Mouse (Mus musculus) adrenal gland, adult 2 months (tissue): ENCODE measurements around the gene Ly6g5b. TPM values are rescaled to one million over a fixed set of nuclear protein-coding genes. Genes with fewer than 3 reads are reported as not detected.

Source experiments
- DNase-seq: peaks from one replicate; pipeline ENCODE4 v3.0.0; 2021
- polyA plus RNA-seq: library from polyadenylated mRNA; depleted of rRNA; stranded (reverse); fragments of >200 nt; gene quantifications from 2 replicates; pipeline ENCODE4 v1.2.3, GENCODE M21; 2012
- total RNA-seq, 2 experiments: library from RNA; stranded (reverse); gene quantifications; 2 replicates each; pipeline ENCODE4 v1.2.3; 2021

Ly6g5b gene
- total and polyA plus RNA-seq, 3 experiments: 0.23 to 0.42 (median 0.35) TPM

GRCm38 (mm10) chr17:35105740-35106389 is 9.4 kb downstream of the Ly6g5b start:
- DNase-seq: no peak

DNA sequence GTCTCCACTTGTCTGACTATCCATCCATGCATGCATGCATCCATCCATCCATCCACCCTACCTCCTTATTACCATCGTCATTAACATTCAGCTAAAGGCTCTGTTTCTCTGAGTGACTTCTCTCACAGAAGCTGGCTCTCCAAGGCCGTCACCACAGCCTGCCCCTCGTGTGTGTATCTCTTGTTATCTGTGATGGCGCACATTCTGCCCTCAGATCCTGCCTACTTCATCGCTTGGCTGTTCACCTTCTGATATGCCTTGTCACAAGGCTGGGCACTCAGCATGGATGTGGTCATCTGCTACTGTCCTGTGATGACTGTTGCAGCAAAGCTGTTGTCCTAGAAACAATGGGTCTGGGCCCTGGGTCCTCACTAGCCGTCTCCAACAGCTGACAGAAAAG is 10.5 kb downstream of the Ly6g5b start:
- no peak for DNase-seq

- no peak for DNase-seq
These were observed 11.1 kb downstream of the Ly6g5b start for GRCm38 (mm10) chr17:35104079-35104478.

- DNase-seq: no peak
These were observed 12.0 kb downstream of the Ly6g5b start for GRCm38 (mm10) chr17:35103221-35103690.

GRCm38 (mm10) chr17:35102299-35102698 is 12.9 kb downstream of the Ly6g5b start:
- DNase-seq: no peak

- DNase-seq: peak; percentile 51
These were observed 14.1 kb downstream of the Ly6g5b start for GRCm38 (mm10) chr17:35101161-35101560.

DNA sequence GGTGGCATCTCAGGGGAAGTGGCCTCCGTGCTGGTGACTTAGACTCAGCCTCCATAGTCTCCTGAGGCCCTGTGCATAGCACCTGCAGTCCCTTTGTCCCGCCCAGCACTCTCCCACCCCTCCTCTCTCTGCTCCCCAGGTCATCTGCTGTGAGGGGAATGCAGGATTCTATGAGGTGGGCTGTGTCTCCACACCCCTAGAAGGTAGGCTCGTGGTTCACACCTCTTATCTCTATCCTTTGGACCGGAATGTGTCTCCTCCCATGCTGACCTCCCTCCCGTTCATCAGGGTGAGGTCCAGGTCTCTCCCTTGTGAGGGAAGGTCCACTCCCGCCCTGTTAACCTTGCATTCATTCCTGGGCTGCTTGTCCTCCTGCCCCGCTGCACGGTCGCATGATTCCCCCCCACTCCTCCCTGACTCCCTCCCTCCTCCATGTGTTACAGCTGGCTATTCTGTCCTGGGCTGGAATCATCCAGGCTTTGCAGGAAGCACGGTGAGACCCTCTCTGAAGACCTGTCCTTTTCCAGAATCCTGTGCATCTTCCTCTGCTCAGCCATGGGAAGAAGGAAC is 14.9 kb downstream of the Ly6g5b start:
- DNase-seq: no peak

DNA sequence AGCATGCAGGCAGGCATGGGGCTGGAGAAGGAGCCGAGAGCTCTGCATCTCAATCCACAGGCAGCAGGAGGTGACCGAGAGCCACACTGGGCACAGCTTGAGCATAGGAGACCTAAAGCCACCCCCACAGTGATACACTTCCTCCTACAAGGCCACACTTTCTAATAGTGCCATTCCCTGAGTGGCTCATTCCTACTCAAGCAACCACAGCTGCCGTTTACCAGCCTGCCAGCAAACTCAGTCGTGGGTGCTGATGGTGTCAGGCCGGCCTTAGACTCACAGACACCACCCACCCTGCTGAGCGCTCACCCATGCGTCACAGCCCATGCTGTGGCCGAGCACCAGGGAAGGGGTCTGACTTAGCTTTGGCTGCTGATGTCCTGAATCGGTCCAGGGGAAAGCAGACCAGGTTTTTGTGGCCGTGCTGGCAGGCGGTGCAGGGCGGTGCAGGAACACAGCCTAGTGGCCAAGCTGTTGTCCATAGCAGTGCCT is 18.0 kb downstream of the Ly6g5b start:
- no peak for DNase-seq

DNA sequence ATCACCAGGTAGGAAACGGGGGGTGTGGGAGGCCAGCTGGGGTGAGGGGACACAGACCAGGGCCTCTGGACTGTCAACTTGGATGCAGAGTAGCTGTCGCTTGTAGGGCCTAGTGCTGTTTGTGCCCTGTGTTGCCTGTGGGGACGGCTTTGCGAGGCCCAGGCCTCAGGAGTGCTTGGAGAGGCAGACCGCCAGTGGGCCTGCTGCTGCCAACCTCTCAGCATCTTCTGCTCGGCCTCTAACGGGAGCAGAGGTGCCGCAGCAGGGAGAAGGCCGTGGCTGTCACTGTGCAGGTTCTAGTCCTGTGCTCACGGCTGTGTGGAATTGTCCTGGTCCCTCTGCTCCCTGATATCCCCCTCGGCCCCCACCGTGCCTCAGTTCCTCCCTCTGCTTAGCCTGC is 18.6 kb downstream of the Ly6g5b start:
- no peak for DNase-seq

DNA sequence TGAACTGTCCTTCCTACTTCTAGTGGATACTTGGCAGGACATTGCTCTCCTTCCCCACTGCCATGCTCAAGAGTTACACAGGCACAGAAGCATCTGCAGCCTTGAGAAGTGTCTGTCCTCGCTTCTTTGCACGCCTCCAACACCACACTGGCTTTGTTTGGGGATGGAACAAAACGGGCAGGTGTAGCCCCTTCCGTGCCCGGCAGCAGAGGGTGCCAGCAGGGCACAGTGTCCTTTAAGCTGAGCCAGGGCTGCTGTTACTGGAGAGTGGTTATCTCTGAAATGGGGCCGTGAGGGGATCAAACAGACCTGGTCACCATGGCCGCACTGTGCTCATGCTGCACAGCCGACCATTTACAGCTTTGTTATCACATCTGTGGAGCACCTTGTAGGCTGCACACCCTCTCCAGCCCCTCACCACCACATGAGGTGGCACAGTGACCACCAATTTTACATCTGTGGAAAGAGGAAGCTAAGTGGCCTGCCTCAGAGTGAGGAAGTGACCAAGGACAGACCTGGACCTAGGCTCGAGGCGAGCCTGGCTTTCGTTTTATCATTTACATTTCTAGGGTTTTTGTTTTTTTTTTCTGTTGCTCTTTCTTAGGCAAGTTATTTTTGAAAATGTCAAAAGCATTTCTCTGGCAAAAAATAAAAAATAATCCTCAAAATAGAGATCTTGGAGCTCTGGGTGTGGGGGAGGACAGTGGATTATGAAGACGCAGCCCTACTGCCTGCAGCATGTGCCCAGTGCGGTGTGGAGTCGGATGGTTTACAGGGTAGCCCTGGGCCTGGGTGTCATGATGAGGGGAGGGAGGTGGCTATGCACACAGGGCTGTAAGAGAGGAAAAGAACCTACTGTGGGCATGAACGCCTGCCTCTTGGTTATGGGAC is 20.5 kb downstream of the Ly6g5b start:
- no peak for DNase-seq

- DNase-seq: no peak
These were observed 22.6 kb downstream of the Ly6g5b start for GRCm38 (mm10) chr17:35092403-35093198.

GRCm38 (mm10) chr17:35090166-35090932 is 24.9 kb downstream of the Ly6g5b start:
- peak; percentile 40 for DNase-seq

GRCm38 (mm10) chr17:35088825-35089644 is 26.2 kb downstream of the Ly6g5b start, which contains the start of gene Abhd16a:
Gene Abhd16a (plus strand): TSS chr17:35089263.
- peak; percentile 96 for DNase-seq

- no peak for DNase-seq
These were observed 27.1 kb downstream of the Ly6g5b start for GRCm38 (mm10) chr17:35088151-35088550.

DNA sequence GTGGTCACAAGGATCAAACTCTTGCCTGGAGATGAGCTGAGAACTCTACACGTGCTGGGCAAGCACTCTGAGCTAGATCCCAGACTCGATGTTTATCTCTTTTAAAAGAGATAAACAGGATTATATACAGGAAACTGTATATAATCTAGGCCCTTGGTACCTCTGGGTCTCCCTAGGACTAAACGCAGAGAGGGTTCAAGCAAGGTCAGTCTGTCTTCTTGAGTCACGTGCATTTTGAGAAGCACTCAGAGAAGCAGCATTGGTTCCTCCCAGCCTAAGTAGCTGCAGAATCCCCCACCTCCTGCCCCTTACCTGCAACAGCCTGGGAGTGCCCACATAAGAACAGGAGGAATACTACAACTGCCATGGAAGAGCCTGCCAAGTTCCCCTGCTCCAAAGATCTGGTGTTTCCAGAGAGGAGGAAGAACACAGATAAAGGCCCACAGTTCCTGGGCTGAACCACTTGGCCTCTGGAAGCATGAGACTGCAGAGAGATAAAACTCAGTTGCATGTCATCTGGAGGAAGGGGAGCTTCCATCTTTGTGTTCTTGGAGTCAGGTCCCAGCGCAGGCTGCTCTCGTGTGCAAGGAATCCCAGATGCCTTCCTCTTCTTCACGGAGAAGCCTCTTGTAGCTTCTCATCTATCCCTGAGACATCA is 29.9 kb downstream of the Ly6g5b start, which contains the start of gene Ly6g6f:
Ly6g6f (minus strand) TSS at position 403 of the 658 bp plus-strand sequence.
- DNase-seq: no peak

DNA sequence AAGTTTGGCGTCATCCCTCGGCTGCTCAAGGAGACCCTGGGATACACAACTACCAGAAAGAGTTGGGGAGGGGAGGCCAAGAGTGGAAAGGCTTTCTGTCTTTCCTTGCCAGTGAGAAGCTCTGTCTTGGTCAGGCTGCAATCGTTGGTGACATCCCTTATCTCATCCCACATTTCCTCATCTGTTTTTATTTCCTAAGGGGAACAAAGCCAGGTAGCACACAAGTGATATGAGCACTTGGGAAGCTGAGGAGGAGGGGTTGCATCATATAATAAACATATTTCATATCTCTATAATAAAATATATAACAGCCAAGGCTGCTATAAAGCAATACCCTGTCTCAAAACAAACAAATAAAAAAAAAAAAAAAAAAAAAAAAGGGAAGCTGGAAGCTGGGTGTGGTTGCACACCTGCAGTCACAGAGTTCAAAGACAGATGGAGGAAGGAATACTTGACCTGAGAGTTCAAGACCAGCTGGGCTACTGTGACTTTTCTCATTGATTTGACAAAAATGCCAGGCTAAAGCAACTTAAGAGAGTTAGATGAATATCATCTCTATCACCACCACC is 31.2 kb downstream of the Ly6g5b start:
- DNase-seq: no peak

DNA sequence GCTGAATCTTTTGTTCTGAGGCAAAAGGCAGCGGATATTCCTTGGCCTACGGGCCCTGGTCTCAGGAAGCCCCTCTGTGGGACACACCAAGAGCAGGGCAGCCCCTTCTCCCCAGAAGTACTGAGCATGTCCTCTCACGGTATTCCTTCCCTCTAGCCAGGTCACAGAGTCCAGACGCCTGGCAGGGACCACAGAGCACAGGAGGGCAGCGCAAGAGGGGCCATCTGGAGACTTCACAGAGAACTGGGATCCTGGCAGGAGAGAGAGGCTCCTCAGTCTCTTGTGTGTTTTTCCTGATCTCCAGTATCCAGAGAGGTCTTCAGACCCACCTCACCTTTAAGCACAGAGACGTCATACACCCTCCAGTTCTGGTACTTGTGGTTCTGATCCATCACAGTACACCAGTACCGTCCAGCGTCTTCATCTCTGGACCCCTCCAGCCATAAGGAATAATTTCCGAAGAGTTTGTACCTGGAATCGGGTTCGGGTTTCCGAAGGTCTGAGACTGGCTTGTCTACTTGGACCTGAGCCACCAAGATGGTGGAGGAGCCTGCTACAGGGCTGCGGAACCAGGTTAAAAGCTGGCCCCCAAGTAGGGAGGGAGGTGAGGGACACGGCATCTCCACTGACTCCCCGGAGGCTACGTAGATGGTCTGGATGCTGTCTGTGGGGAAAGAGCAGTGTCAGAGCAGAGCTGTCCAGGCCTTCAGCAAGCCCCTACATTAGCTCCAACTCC is 32.2 kb downstream of the Ly6g5b start:
- DNase-seq: no peak

DNA sequence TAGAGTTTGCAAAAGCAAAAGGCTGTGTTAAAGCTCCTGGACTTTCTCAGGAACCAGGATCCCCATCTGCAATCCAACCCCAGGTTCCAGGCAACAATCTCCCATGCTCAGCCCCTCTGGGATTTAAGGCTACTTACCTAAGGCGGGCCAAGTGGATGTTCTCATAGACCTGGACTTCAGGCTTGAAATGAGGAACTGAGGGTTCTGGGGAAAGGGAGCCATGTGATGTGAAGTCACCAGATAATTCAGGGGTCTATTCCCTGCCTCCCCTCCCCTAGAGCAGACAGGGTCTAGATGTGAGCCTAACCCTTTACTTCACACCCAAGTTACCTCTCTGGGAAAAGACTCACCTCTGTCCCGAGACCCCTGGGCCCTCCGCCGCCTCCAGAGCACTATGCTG is 34.5 kb downstream of the Ly6g5b start:
- no peak for DNase-seq
